Mouse (Mus musculus) brain, embryonic 14.5 days (tissue): ENCODE results near the gene Dner.

Experiments used
- CTCF ChIP-seq: fragments of 200-500 bp; IDR thresholded peaks from 2 replicates; pipeline ENCODE4 v1.5.1; 2012; ENCODE audit warnings: inconsistent platforms, mild to moderate bottlenecking, moderate library complexity, borderline replicate concordance; ENCODE audit not compliant: insufficient read depth, insufficient read length; ENCODE audit errors: extremely low read depth
- POLR2A ChIP-seq: fragments of 200-500 bp; IDR thresholded peaks from 2 replicates; pipeline ENCODE4 v1.6.1; 2012; ENCODE audit warnings: mild to moderate bottlenecking, inconsistent platforms, borderline replicate concordance; ENCODE audit not compliant: poor library complexity, insufficient read depth, insufficient read length, severe bottlenecking; ENCODE audit errors: extremely low read depth

GRCm38 (mm10) chr1:84550065-84550368 is 146.0 kb downstream of the Dner start:
- TF ChIP-seq CTCF (no peak), POLR2A (no peak)
